Mouse (Mus musculus): ENCODE measurements at regions not wholly inside any gene's neighbourhood (a gene's known extent, or its start where the extent isn't known, plus 50 kb on each side); places are given as distances from the start of the nearest gene placed in this dataset.
A peak's percentile ranks its signal among the peaks of the same experiment; 100 is the strongest.
"Not testable (repeated sequence)": the region's sequence is repeated elsewhere in the genome, so short reads cannot be mapped to it uniquely, and the experiment has no call there.

- H3K4me1 ChIP-seq (ENCODE audit: control insufficient read depth, insufficient read depth, low read length), result no peaks in the 10 kb centered on the region
- H3K4me2 ChIP-seq (ENCODE audit: low read depth, low read length), result no peak overlapping the region
- no peak overlapping the region for H3K27ac ChIP-seq (replicated peaks; ENCODE audit: low read depth, low read length)
- WGBS, result 86% methylated on average over 1 of the region's 1 CpGs
- no peaks in the 10 kb centered on the region for H3K36me3 ChIP-seq (replicated peaks; ENCODE audit: control insufficient read depth, insufficient read depth, low read depth, low read length)
- H3K27me3 ChIP-seq (ENCODE audit: control insufficient read depth, insufficient read depth, low read length), result no peaks in the 10 kb centered on the region
- no peak for ATAC-seq (replicated peaks; ENCODE audit: insufficient number of reproducible peaks, low FRiP score, low TSS enrichment, low read depth)
- DNase-seq (ENCODE audit: low spot score), result no peak
- peaks cover 30% of the 10 kb centered on the region for H3K9me3 ChIP-seq (replicated peaks; ENCODE audit: control insufficient read depth, low read length)
- H3K9ac ChIP-seq (replicated peaks; ENCODE audit: low read length), result no peak overlapping the region
- no peak overlapping the region for H3K4me3 ChIP-seq (ENCODE audit: low read depth, low read length)
These were observed 404.0 kb upstream of the Gm12887 start for GRCm38 (mm10) chr4:122025866-122026265.

GRCm38 (mm10) chr4:122022854-122023253, 401.0 kb upstream of the Gm12887 start:
- H3K9me3 ChIP-seq (replicated peaks; ENCODE audit: control insufficient read depth, low read length), result peaks cover 28% of the 10 kb centered on the region
- no peak overlapping the region for H3K4me3 ChIP-seq (ENCODE audit: low read depth, low read length)
- DNase-seq (ENCODE audit: low spot score), result no peak
- H3K4me2 ChIP-seq (ENCODE audit: low read depth, low read length), result no peak overlapping the region
- 87% methylated on average over 15 of the region's 15 CpGs for WGBS
- H3K36me3 ChIP-seq (replicated peaks; ENCODE audit: control insufficient read depth, insufficient read depth, low read depth, low read length), result no peaks in the 10 kb centered on the region
- H3K9ac ChIP-seq (replicated peaks; ENCODE audit: low read length), result no peak overlapping the region
- no peak for ATAC-seq (replicated peaks; ENCODE audit: insufficient number of reproducible peaks, low FRiP score, low TSS enrichment, low read depth)
- H3K27ac ChIP-seq (replicated peaks; ENCODE audit: low read depth, low read length), result no peak overlapping the region
- H3K4me1 ChIP-seq (ENCODE audit: control insufficient read depth, insufficient read depth, low read length), result no peaks in the 10 kb centered on the region
- no peaks in the 10 kb centered on the region for H3K27me3 ChIP-seq (ENCODE audit: control insufficient read depth, insufficient read depth, low read length)

- H3K4me2 ChIP-seq (ENCODE audit: low read depth, low read length); ATAC-seq (replicated peaks; ENCODE audit: insufficient number of reproducible peaks, low FRiP score, low TSS enrichment, low read depth); H3K27ac ChIP-seq (replicated peaks; ENCODE audit: low read depth, low read length); H3K9ac ChIP-seq (replicated peaks; ENCODE audit: low read length); DNase-seq (ENCODE audit: low spot score); H3K4me1 ChIP-seq (ENCODE audit: control insufficient read depth, insufficient read depth, low read length); H3K27me3 ChIP-seq (ENCODE audit: control insufficient read depth, insufficient read depth, low read length); H3K36me3 ChIP-seq (replicated peaks; ENCODE audit: control insufficient read depth, insufficient read depth, low read depth, low read length); H3K4me3 ChIP-seq (ENCODE audit: low read depth, low read length): not testable (repeated sequence)
- WGBS, result 90% methylated on average over 24 of the region's 26 CpGs
- peaks cover 26% of the 10 kb centered on the region for H3K9me3 ChIP-seq (replicated peaks; ENCODE audit: control insufficient read depth, low read length)
These were observed 387.1 kb upstream of the Gm12887 start for GRCm38 (mm10) chr4:122008938-122009459.

- H3K4me2 ChIP-seq (ENCODE audit: low read depth, low read length), result no peak overlapping the region
- peaks cover 33% of the 10 kb centered on the region for H3K9me3 ChIP-seq (replicated peaks; ENCODE audit: control insufficient read depth, low read length)
- peak; percentile 56; the same call in 1 of the 2 replicates for ATAC-seq (replicated peaks; ENCODE audit: insufficient number of reproducible peaks, low FRiP score, low TSS enrichment, low read depth)
- H3K36me3 ChIP-seq (replicated peaks; ENCODE audit: control insufficient read depth, insufficient read depth, low read depth, low read length), result no peaks in the 10 kb centered on the region; the same call in 1 of the 2 replicates
- no peak overlapping the region for H3K4me3 ChIP-seq (ENCODE audit: low read depth, low read length)
- H3K27me3 ChIP-seq (ENCODE audit: control insufficient read depth, insufficient read depth, low read length), result no peaks in the 10 kb centered on the region
- H3K4me1 ChIP-seq (ENCODE audit: control insufficient read depth, insufficient read depth, low read length), result no peaks in the 10 kb centered on the region
- 93% methylated on average over 39 of the region's 39 CpGs for WGBS
- H3K9ac ChIP-seq (replicated peaks; ENCODE audit: low read length), result no peak overlapping the region
- no peak for DNase-seq (ENCODE audit: low spot score)
- H3K27ac ChIP-seq (replicated peaks; ENCODE audit: low read depth, low read length), result no peak overlapping the region
These were observed 386.4 kb upstream of the Gm12887 start for GRCm38 (mm10) chr4:122008168-122008839.

GRCm38 (mm10) chr4:121986741-121987140, 364.8 kb upstream of the Gm12887 start:
- no peak for DNase-seq (ENCODE audit: low spot score)
- 78% methylated on average over 2 of the region's 2 CpGs for WGBS

GRCm38 (mm10) chr4:121985371-121985770, 363.5 kb upstream of the Gm12887 start:
- DNase-seq (ENCODE audit: low spot score) (no peak), ATAC-seq (replicated peaks; ENCODE audit: insufficient number of reproducible peaks, low FRiP score, low TSS enrichment, low read depth) (no peak)
- whole genome bisulfite sequencing, result 69% methylated on average over 1 of the region's 1 CpGs
- Histone ChIP-seq H3K27me3 (ENCODE audit: control insufficient read depth, insufficient read depth, low read length) (no peaks in the 10 kb centered on the region), H3K4me1 (ENCODE audit: control insufficient read depth, insufficient read depth, low read length) (no peaks in the 10 kb centered on the region), H3K4me2 (ENCODE audit: low read depth, low read length) (no peak overlapping the region), H3K36me3 (replicated peaks; ENCODE audit: control insufficient read depth, insufficient read depth, low read depth, low read length) (no peaks in the 10 kb centered on the region), H3K9me3 (replicated peaks; ENCODE audit: control insufficient read depth, low read length) (peaks cover 15% of the 10 kb centered on the region), H3K4me3 (ENCODE audit: low read depth, low read length) (no peak overlapping the region), H3K27ac (replicated peaks; ENCODE audit: low read depth, low read length) (no peak overlapping the region), H3K9ac (replicated peaks; ENCODE audit: low read length) (no peak overlapping the region)

More at GRCm38 (mm10) chr4:121986741-121987140, 364.8 kb upstream of the Gm12887 start:
- no peak overlapping the region for H3K4me2 ChIP-seq (ENCODE audit: low read depth, low read length)
- H3K4me1 ChIP-seq (ENCODE audit: control insufficient read depth, insufficient read depth, low read length), result no peaks in the 10 kb centered on the region
- H3K36me3 ChIP-seq (replicated peaks; ENCODE audit: control insufficient read depth, insufficient read depth, low read depth, low read length), result no peaks in the 10 kb centered on the region
- no peak overlapping the region for H3K4me3 ChIP-seq (ENCODE audit: low read depth, low read length)
- H3K27ac ChIP-seq (replicated peaks; ENCODE audit: low read depth, low read length), result no peak overlapping the region
- H3K27me3 ChIP-seq (ENCODE audit: control insufficient read depth, insufficient read depth, low read length), result no peaks in the 10 kb centered on the region
- no peak for ATAC-seq (replicated peaks; ENCODE audit: insufficient number of reproducible peaks, low FRiP score, low TSS enrichment, low read depth)
- no peak overlapping the region for H3K9ac ChIP-seq (replicated peaks; ENCODE audit: low read length)
- H3K9me3 ChIP-seq (replicated peaks; ENCODE audit: control insufficient read depth, low read length), result peaks cover 15% of the 10 kb centered on the region

GRCm38 (mm10) chr4:121975831-121976230, 353.9 kb upstream of the Gm12887 start:
- H3K4me2 ChIP-seq (ENCODE audit: low read depth, low read length), result no peak overlapping the region
- H3K27ac ChIP-seq (replicated peaks; ENCODE audit: low read depth, low read length), result no peak overlapping the region
- no peak overlapping the region for H3K9ac ChIP-seq (replicated peaks; ENCODE audit: low read length)
- no peaks in the 10 kb centered on the region for H3K36me3 ChIP-seq (replicated peaks; ENCODE audit: control insufficient read depth, insufficient read depth, low read depth, low read length)
- no peaks in the 10 kb centered on the region for H3K4me1 ChIP-seq (ENCODE audit: control insufficient read depth, insufficient read depth, low read length)
- ATAC-seq (replicated peaks; ENCODE audit: insufficient number of reproducible peaks, low FRiP score, low TSS enrichment, low read depth) (no peak), DNase-seq (ENCODE audit: low spot score) (no peak)
- H3K27me3 ChIP-seq (ENCODE audit: control insufficient read depth, insufficient read depth, low read length), result no peaks in the 10 kb centered on the region
- H3K4me3 ChIP-seq (ENCODE audit: low read depth, low read length), result no peak overlapping the region
- 80% methylated on average over 3 of the region's 3 CpGs for WGBS
- 0 out of 2 replicates have a peak, but pooled peaks cover 5% of the 10 kb centered on the region for H3K9me3 ChIP-seq (replicated peaks; ENCODE audit: control insufficient read depth, low read length)

Data from embryonic facial prominence, embryonic 11.5 days (tissue).